Mouse (Mus musculus) embryonic fibroblast, embryonic 13.5 days (primary cell): Measurements from ENCODE around the gene Crocc.
A peak's percentile ranks its signal among the peaks of the same experiment; 100 is the strongest.

Experiments used
- CTCF ChIP-seq: IDR thresholded peaks from 2 replicates; pipeline ENCODE4 v1.5.1; 2011; ENCODE audit warnings: mild to moderate bottlenecking, control low read depth, low read length, moderate library complexity, borderline replicate concordance; ENCODE audit not compliant: insufficient read depth
- POLR2A ChIP-seq: IDR thresholded peaks from 2 replicates; pipeline ENCODE4 v1.6.1; 2011; ENCODE audit warnings: low read depth, mild to moderate bottlenecking, control low read depth, low read length, moderate library complexity

DNA sequence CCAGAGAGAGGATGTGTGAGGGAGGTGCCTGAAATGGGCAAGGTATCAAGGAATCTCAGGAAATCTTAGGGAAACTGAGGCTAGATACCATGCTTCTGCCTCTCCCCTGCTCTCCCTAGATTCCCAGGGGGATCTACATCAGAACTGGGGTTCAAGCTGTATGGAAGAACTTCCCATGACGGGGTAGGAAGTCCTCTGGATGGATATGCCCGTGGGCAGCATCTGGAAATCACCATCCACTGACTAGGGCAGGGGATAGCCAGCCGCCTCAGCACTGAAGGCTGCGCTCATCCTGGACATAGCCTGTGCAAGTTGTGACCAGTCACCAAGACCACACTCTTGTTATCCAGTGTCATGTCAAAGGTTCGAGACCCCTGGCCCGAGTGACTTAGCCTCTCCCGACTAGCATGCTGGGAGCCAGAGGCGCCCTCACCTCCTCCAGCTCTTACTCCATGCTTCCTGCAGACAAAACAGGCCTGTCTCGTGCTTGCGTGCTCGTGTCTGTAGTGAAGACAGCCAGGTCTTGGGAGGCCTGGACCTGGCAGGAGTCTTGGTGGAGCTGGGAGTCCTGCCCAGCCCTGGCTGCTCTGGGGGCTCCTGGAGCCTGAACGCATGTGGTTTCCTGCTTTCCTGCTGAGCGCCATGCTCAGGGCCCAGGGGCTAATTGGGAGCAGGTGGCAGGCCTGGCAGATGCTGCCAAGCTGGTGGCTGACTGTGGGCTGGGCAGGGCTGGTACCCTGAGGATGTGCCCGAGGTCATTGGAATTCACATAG lies 48.6 kb downstream of the Crocc start:
- TF ChIP-seq POLR2A (0 out of 2 replicates have a peak, but pooled peaks have one; percentile 15), CTCF (no peak)
